Mouse (Mus musculus): ENCODE measurements at regions not wholly inside any gene's neighbourhood (a gene's known extent, or its start where the extent isn't known, plus 50 kb on each side); places are given as distances from the start of the nearest gene placed in this dataset.

DNA sequence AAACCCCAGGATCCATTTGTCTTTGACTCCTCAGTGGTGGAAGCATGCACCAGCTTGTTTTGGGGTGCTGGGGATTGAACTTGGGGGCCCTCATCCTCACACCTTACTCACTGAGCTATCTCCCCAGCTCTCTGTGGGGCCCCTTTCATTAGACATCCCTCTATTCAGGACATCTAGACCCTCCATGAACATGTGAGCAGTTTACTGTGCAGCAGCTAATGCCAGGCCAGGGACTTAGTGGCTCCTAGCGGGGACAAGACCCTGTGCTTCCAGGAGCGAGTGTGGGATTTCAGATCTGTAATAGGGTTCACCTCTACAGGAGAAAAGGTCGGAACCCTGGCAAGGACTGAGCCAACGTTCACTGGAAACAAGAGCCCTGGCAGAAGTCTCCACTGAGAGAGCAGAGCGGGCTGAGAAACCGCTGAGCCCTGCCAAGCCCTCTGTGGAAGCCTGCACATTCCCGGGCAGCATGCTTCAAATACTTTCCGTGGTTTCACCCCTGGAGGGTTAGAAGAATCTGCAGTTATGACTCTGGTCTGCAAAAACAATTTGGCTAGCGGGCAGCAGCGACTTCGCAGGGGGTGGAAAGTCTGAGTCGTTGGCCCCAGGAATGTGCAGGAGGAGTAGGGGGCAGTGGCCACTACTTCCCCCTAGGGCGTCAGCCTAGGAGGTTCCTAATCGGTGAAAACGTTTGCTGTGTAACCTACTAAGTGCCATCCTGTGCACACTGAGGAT lies 125.6 kb downstream of the Smad6 start:
- Histone ChIP-seq H3K27ac (ENCODE audit: low read depth, low read length) (no peak overlapping the region), H3K4me2 (replicated peaks; ENCODE audit: low read depth) (no peak overlapping the region)

GRCm38 (mm10) chr9:63892235-63892971 lies 129.5 kb downstream of the Smad6 start:
- no peak overlapping the region for H3K9ac ChIP-seq (ENCODE audit: low read depth, low read length)
- H3K4me3 ChIP-seq (ENCODE audit: low read depth, low read length) = no peak overlapping the region
- H3K9me3 ChIP-seq (ENCODE audit: control insufficient read depth) = no peaks in the 10 kb centered on the region
- H3K27me3 ChIP-seq (replicated peaks; ENCODE audit: control insufficient read depth, insufficient read depth, low read length) = no peaks in the 10 kb centered on the region
- no peaks in the 10 kb centered on the region for H3K4me1 ChIP-seq (replicated peaks; ENCODE audit: control insufficient read depth, insufficient read depth, low read length)
- no peaks in the 10 kb centered on the region for H3K36me3 ChIP-seq (ENCODE audit: control insufficient read depth, insufficient read depth)
- 55% methylated on average over 17 of the region's 17 CpGs for WGBS
- no peak; the same call in 1 of the 2 replicates for ATAC-seq
- no peak overlapping the region for H3K4me2 ChIP-seq (replicated peaks; ENCODE audit: low read depth)
- no peak for TF ChIP-seq CTCF (IDR thresholded peaks at IDR 0.05; ENCODE audit: low read depth)
- H3K27ac ChIP-seq (ENCODE audit: low read depth, low read length) = no peak overlapping the region

More for the DNA sequence above, 125.6 kb downstream of the Smad6 start:
- 39% methylated on average over 15 of the region's 15 CpGs for WGBS
- Histone ChIP-seq H3K9me3 (ENCODE audit: control insufficient read depth) (no peaks in the 10 kb centered on the region), H3K9ac (ENCODE audit: low read depth, low read length) (no peak overlapping the region), H3K4me3 (ENCODE audit: low read depth, low read length) (no peak overlapping the region), H3K4me1 (replicated peaks; ENCODE audit: control insufficient read depth, insufficient read depth, low read length) (no peaks in the 10 kb centered on the region), H3K36me3 (ENCODE audit: control insufficient read depth, insufficient read depth) (no peaks in the 10 kb centered on the region), H3K27me3 (replicated peaks; ENCODE audit: control insufficient read depth, insufficient read depth, low read length) (no peaks in the 10 kb centered on the region)
- ATAC-seq = no peak; the same call in 1 of the 2 replicates
- TF ChIP-seq CTCF (IDR thresholded peaks at IDR 0.05; ENCODE audit: low read depth) = no peak

DNA sequence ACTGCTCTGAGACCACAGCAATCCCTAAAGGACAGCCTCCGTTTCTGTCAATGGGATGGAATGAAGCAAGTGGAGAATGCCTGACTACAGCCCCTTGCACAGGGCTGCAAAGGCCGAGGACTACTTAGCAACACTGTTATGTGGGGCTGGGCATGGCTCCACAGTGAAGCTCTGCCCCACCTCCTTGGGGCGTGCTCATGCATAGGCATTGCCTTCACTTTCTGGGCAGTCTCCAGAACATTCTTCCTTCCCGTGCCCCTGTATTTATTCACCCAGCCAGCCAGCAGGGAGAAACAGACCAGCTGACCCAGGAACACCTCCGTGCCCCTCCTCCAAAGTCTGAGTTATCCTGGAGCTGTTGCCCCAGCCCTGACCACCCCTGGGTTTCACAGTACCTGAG lies 131.1 kb downstream of the Smad6 start:
- no peak overlapping the region for H3K4me3 ChIP-seq (ENCODE audit: low read depth, low read length)
- H3K27me3 ChIP-seq (replicated peaks; ENCODE audit: control insufficient read depth, insufficient read depth, low read length) = no peaks in the 10 kb centered on the region
- no peak overlapping the region for H3K27ac ChIP-seq (ENCODE audit: low read depth, low read length)
- H3K9me3 ChIP-seq (ENCODE audit: control insufficient read depth) = no peaks in the 10 kb centered on the region
- no peaks in the 10 kb centered on the region for H3K36me3 ChIP-seq (ENCODE audit: control insufficient read depth, insufficient read depth)
- ATAC-seq = peak; percentile 53; the same call in 1 of the 2 replicates
- H3K4me2 ChIP-seq (replicated peaks; ENCODE audit: low read depth) = no peak overlapping the region
- 37% methylated on average over 5 of the region's 5 CpGs for whole genome bisulfite sequencing
- 0 out of 2 replicates have a peak, but pooled peaks have one; percentile 9 for TF ChIP-seq CTCF (IDR thresholded peaks at IDR 0.05; ENCODE audit: low read depth)
- no peaks in the 10 kb centered on the region for H3K4me1 ChIP-seq (replicated peaks; ENCODE audit: control insufficient read depth, insufficient read depth, low read length)
- H3K9ac ChIP-seq (ENCODE audit: low read depth, low read length) = no peak overlapping the region

DNA sequence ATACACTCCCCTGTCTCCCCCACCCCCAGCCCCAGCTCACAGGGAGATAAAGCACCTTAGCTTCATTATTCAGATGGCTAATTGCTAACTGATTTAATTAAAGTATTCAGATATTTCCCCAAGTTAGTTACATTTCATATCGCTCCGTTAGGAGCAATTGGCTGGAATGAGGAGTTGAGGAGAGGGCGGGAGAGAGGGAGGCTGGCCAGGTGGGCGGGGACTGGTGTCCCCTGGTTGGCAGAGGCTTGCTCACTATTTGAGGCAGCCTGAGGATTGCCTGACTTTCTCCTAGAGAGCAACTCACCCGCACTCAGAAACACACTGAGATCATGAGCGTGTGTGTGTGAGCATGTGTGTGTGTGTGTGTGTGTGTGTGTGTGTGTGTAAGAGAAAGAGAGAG lies 131.8 kb upstream of the Smad3 start:
- H3K4me3 ChIP-seq (ENCODE audit: low read depth, low read length) = no peak overlapping the region

GRCm38 (mm10) chr9:63884971-63885370 lies 127.2 kb upstream of the Smad3 start:
- no peak for ATAC-seq
- Histone ChIP-seq H3K27me3 (replicated peaks; ENCODE audit: control insufficient read depth, insufficient read depth, low read length) (no peaks in the 10 kb centered on the region), H3K36me3 (ENCODE audit: control insufficient read depth, insufficient read depth) (no peaks in the 10 kb centered on the region), H3K9ac (ENCODE audit: low read depth, low read length) (no peak overlapping the region), H3K4me1 (replicated peaks; ENCODE audit: control insufficient read depth, insufficient read depth, low read length) (no peaks in the 10 kb centered on the region), H3K4me3 (ENCODE audit: low read depth, low read length) (no peak overlapping the region), H3K9me3 (ENCODE audit: control insufficient read depth) (no peaks in the 10 kb centered on the region), H3K27ac (ENCODE audit: low read depth, low read length) (no peak overlapping the region), H3K4me2 (replicated peaks; ENCODE audit: low read depth) (no peak overlapping the region)
- no peak for TF ChIP-seq CTCF (IDR thresholded peaks at IDR 0.05; ENCODE audit: low read depth)
- 81% methylated on average over 2 of the region's 2 CpGs for WGBS

More for the DNA sequence above, 131.8 kb upstream of the Smad3 start:
- no peak for TF ChIP-seq CTCF (IDR thresholded peaks at IDR 0.05; ENCODE audit: low read depth)
- H3K4me1 ChIP-seq (replicated peaks; ENCODE audit: control insufficient read depth, insufficient read depth, low read length) = no peaks in the 10 kb centered on the region
- no peaks in the 10 kb centered on the region for H3K9me3 ChIP-seq (ENCODE audit: control insufficient read depth)
- no peaks in the 10 kb centered on the region for H3K36me3 ChIP-seq (ENCODE audit: control insufficient read depth, insufficient read depth)
- H3K9ac ChIP-seq (ENCODE audit: low read depth, low read length) = no peak overlapping the region
- H3K27ac ChIP-seq (ENCODE audit: low read depth, low read length) = no peak overlapping the region
- WGBS = 64% methylated on average over 6 of the region's 6 CpGs
- ATAC-seq = no peak
- no peak overlapping the region for H3K4me2 ChIP-seq (replicated peaks; ENCODE audit: low read depth)
- no peaks in the 10 kb centered on the region for H3K27me3 ChIP-seq (replicated peaks; ENCODE audit: control insufficient read depth, insufficient read depth, low read length)

DNA sequence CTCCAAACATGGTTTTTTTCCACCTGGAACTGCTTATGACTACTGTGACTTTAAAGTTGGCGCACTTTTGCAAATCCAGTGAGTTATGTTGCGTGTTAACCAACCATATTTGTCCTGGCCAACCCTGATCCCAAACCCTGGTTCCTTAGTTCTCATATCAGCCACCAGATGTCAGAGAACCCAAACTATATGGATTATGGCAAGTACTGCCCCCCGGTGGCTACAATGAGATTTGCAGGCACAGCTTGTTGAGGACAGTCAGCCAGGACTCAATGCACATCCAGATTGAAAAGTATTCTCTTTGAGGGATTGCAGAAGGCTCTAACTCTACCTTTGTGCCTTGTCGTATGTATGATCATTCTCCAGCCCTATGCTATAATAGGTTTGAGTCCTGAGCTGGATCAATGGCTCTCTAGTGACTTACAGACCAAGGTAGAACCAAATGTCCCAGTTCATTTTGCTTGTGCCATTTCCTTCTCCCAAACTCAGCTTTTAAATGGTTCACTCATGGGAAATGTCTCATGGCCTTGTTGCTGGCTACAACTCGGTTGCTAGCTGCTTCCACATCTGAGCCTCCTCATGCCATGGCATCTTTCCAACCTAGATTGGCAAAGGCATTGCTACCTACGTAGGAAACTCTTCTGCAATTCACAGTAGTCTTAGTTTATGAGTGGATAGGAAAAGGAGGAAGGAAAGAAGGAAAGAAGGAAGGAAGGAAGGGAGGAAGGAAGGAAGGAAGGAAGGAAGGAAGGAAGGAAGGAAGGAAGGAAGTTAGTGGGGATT lies 126.1 kb upstream of the Smad3 start:
- Histone ChIP-seq H3K9ac (ENCODE audit: low read depth, low read length) (no peak overlapping the region), H3K9me3 (ENCODE audit: control insufficient read depth) (no peaks in the 10 kb centered on the region), H3K27me3 (replicated peaks; ENCODE audit: control insufficient read depth, insufficient read depth, low read length) (no peaks in the 10 kb centered on the region), H3K4me1 (replicated peaks; ENCODE audit: control insufficient read depth, insufficient read depth, low read length) (no peaks in the 10 kb centered on the region), H3K27ac (ENCODE audit: low read depth, low read length) (no peak overlapping the region), H3K4me3 (ENCODE audit: low read depth, low read length) (no peak overlapping the region), H3K4me2 (replicated peaks; ENCODE audit: low read depth) (no peak overlapping the region), H3K36me3 (ENCODE audit: control insufficient read depth, insufficient read depth) (no peaks in the 10 kb centered on the region)
- WGBS = 78% methylated on average over 6 of the region's 6 CpGs
- peak; percentile 62 for TF ChIP-seq CTCF (IDR thresholded peaks at IDR 0.05; ENCODE audit: low read depth)
- ATAC-seq = no peak

Data from intestine, postnatal 0 days (tissue).